Mouse (Mus musculus): ENCODE results near the gene Tmem131. TPM values are rescaled to one million over a fixed set of nuclear protein-coding genes. Genes with fewer than 3 reads are reported as not detected.

Tmem131 gene
- polyA plus RNA-seq, 1 experiment from 2014 or later, result 11.1 TPM

DNA sequence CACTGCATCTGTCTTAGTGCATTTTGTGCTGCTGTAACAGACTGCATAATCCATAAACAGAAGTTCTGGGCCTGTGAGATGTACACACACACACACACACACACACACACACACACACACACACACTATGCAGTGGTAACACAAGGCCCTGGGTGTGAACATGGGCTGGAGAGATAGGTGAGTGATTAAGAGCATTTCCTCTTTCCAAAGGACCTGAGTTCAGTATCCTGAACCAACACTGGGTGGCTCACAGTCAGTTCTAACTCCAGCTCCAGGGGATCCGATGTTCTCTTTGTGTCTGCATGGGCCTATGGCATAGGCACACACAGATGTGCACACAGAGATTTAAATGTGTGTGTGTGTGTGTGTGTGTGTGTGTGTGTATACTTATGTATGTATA, 72.9 kb downstream of the Tmem131 start:
- no peak overlapping the region for H3K4me2 ChIP-seq (ENCODE audit: low read depth, low read length)
- ATAC-seq (ENCODE audit: low read depth), result no peak

DNA sequence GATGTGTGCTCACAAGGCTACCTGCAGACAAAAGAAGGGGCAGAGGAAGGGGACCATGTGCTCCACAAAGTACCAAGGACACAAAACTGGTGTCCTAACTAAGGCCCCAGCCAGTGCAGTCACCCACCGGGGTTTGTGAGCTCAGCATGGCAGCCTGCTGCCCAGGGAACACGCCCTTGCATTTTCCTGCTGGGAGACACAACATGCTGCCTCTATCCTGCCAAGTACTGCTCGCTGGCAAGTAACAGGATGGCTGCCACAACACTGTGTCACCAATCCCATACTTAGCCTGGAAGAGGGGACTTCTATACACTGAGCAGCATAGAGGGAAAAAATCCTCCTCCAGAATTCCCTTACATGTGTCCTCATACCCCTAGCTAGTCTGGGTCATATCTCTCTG, 78.7 kb downstream of the Tmem131 start:
- H3K4me3 ChIP-seq (ENCODE audit: low read length), result no peak overlapping the region
- WGBS, result 71% methylated on average over 3 of the region's 3 CpGs
- H3K4me1 ChIP-seq (replicated peaks; ENCODE audit: control insufficient read depth, insufficient read depth, low read length), result peaks cover 10% of the 10 kb centered on the region
- ATAC-seq (ENCODE audit: low read depth), result no peak
- no peaks in the 10 kb centered on the region for H3K9me3 ChIP-seq (ENCODE audit: control insufficient read depth, low read length)
- H3K27me3 ChIP-seq (ENCODE audit: control insufficient read depth, insufficient read depth, low read depth, low read length), result no peaks in the 10 kb centered on the region
- H3K9ac ChIP-seq (ENCODE audit: low read length), result no peak overlapping the region
- no peak overlapping the region for H3K27ac ChIP-seq (ENCODE audit: low read length)
- H3K36me3 ChIP-seq (ENCODE audit: control insufficient read depth, insufficient read depth, low read length), result no peaks in the 10 kb centered on the region
- no peak overlapping the region for H3K4me2 ChIP-seq (ENCODE audit: low read depth, low read length)

More for the DNA sequence above, 72.9 kb downstream of the Tmem131 start:
- H3K4me1 ChIP-seq (replicated peaks; ENCODE audit: control insufficient read depth, insufficient read depth, low read length), result no peaks in the 10 kb centered on the region; the same call in 1 of the 2 replicates
- no peaks in the 10 kb centered on the region for H3K9me3 ChIP-seq (ENCODE audit: control insufficient read depth, low read length)
- no peaks in the 10 kb centered on the region for H3K36me3 ChIP-seq (ENCODE audit: control insufficient read depth, insufficient read depth, low read length)
- no peak overlapping the region for H3K9ac ChIP-seq (ENCODE audit: low read length)
- no peak overlapping the region for H3K4me3 ChIP-seq (ENCODE audit: low read length)
- no peaks in the 10 kb centered on the region for H3K27me3 ChIP-seq (ENCODE audit: control insufficient read depth, insufficient read depth, low read depth, low read length)
- no peak overlapping the region for H3K27ac ChIP-seq (ENCODE audit: low read length)
- 41% methylated on average over 1 of the region's 1 CpGs for WGBS

DNA sequence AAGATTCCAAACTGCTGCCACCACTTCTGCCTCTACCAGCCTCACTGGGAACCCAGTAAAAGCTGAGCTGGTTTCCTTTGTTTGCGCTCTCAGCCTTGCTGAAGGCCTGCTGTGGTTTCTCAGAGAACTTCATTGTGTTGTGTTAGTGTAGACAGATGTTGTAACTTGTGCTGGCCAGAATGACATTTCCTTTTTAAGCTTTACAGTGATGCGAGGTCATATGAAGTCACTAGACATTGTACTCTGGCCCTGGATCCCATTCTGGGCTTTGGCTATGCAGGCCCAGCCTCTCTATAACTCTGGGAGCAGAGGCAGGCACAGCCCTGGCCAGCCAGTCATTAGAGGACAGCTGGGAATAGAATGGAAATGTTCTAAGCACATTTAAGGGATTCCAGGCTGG, 81.7 kb downstream of the Tmem131 start:
- 59% methylated on average over 2 of the region's 2 CpGs for WGBS
- Histone ChIP-seq H3K27ac (ENCODE audit: low read length) (peak overlapping the region; percentile 68), H3K4me3 (ENCODE audit: low read length) (no peak overlapping the region), H3K4me1 (replicated peaks; ENCODE audit: control insufficient read depth, insufficient read depth, low read length) (peaks cover 10% of the 10 kb centered on the region), H3K9me3 (ENCODE audit: control insufficient read depth, low read length) (no peaks in the 10 kb centered on the region), H3K36me3 (ENCODE audit: control insufficient read depth, insufficient read depth, low read length) (no peaks in the 10 kb centered on the region), H3K9ac (ENCODE audit: low read length) (no peak overlapping the region), H3K27me3 (ENCODE audit: control insufficient read depth, insufficient read depth, low read depth, low read length) (no peaks in the 10 kb centered on the region), H3K4me2 (ENCODE audit: low read depth, low read length) (no peak overlapping the region)
- peak; percentile 53 for ATAC-seq (ENCODE audit: low read depth)

DNA sequence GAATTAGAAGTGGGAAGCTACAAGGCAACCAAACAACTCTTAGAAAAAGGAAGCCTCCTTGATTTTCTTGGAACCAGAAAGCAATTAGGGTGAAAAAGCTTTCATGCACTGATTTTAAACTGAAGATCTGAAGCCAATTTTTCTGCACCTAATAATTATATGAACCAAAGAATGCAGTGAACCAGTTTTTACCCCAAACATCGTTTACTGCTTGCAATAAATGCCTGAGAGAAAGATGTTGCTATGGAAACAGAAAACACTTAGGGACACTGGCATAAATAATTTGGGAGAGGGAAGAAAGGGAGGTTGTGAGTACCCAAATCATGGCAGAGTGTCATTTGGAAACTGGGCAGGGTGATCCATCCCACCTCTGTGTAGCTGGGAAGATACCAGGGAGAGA, 82.6 kb downstream of the Tmem131 start:
- Histone ChIP-seq H3K27me3 (ENCODE audit: control insufficient read depth, insufficient read depth, low read depth, low read length) (no peaks in the 10 kb centered on the region), H3K4me2 (ENCODE audit: low read depth, low read length) (no peak overlapping the region), H3K4me3 (ENCODE audit: low read length) (no peak overlapping the region), H3K27ac (ENCODE audit: low read length) (peak overlapping the region; percentile 68), H3K9ac (ENCODE audit: low read length) (no peak overlapping the region), H3K36me3 (ENCODE audit: control insufficient read depth, insufficient read depth, low read length) (no peaks in the 10 kb centered on the region), H3K4me1 (replicated peaks; ENCODE audit: control insufficient read depth, insufficient read depth, low read length) (peaks cover 10% of the 10 kb centered on the region), H3K9me3 (ENCODE audit: control insufficient read depth, low read length) (no peaks in the 10 kb centered on the region)
- no peak for ATAC-seq (ENCODE audit: low read depth)
- WGBS, result 38% methylated on average over 1 of the region's 1 CpGs

DNA sequence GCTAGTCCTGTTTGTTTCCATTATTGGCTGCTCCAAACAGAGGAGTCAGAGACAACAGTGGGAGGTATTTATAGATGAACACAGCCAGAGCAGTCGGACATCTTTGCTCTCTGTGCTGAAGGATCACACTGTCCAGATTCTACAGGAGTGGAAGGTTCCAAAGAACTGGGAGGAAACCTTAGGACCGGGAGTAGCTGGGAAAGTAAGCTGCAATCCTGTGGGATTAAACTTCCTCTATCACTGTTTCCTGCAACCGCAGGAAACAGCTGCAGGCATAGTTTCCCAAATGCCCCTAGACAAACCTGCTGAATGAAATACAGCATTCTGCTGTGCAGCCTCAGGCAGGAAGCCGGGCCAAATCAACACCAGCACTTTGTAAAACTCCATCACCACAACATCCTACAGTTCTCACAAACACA, 83.0 kb downstream of the Tmem131 start:
- WGBS, result 28% methylated on average over 4 of the region's 4 CpGs
- Histone ChIP-seq H3K36me3 (ENCODE audit: control insufficient read depth, insufficient read depth, low read length) (no peaks in the 10 kb centered on the region), H3K9me3 (ENCODE audit: control insufficient read depth, low read length) (no peaks in the 10 kb centered on the region), H3K4me3 (ENCODE audit: low read length) (no peak overlapping the region), H3K4me1 (replicated peaks; ENCODE audit: control insufficient read depth, insufficient read depth, low read length) (peaks cover 10% of the 10 kb centered on the region), H3K9ac (ENCODE audit: low read length) (no peak overlapping the region), H3K4me2 (ENCODE audit: low read depth, low read length) (no peak overlapping the region), H3K27me3 (ENCODE audit: control insufficient read depth, insufficient read depth, low read depth, low read length) (no peaks in the 10 kb centered on the region), H3K27ac (ENCODE audit: low read length) (peak overlapping the region; percentile 68)
- peak; percentile 82 for ATAC-seq (ENCODE audit: low read depth)

DNA sequence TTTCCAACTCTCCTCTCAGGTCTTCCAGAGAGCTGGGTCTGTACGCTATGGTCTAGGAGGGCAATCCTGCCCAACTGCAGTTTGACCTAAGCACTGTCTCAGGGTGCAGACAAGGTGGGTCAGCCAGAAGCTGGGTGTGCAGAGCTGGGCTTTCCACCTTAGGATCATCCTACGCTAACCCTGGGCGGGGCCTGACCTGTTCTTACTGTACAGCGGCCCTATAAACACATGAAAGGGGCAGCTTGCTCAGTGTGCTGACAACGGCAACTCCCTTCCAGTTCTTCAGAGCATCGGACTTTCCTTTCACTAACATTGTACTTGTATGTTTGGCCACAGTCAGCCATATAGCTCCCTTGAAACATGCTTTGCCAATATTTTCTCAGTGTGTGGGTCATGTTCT, 86.4 kb downstream of the Tmem131 start:
- H3K4me2 ChIP-seq (ENCODE audit: low read depth, low read length), result no peak overlapping the region
- 0 out of 2 replicates have a peak, but pooled peaks cover 2% of the 10 kb centered on the region for H3K36me3 ChIP-seq (ENCODE audit: control insufficient read depth, insufficient read depth, low read length)
- 88% methylated on average over 6 of the region's 6 CpGs for WGBS
- H3K9me3 ChIP-seq (ENCODE audit: control insufficient read depth, low read length), result no peaks in the 10 kb centered on the region
- no peak overlapping the region for H3K9ac ChIP-seq (ENCODE audit: low read length)
- no peak overlapping the region for H3K27ac ChIP-seq (ENCODE audit: low read length)
- peaks cover 10% of the 10 kb centered on the region for H3K4me1 ChIP-seq (replicated peaks; ENCODE audit: control insufficient read depth, insufficient read depth, low read length)
- ATAC-seq (ENCODE audit: low read depth), result no peak
- no peak overlapping the region for H3K4me3 ChIP-seq (ENCODE audit: low read length)
- H3K27me3 ChIP-seq (ENCODE audit: control insufficient read depth, insufficient read depth, low read depth, low read length), result no peaks in the 10 kb centered on the region

DNA sequence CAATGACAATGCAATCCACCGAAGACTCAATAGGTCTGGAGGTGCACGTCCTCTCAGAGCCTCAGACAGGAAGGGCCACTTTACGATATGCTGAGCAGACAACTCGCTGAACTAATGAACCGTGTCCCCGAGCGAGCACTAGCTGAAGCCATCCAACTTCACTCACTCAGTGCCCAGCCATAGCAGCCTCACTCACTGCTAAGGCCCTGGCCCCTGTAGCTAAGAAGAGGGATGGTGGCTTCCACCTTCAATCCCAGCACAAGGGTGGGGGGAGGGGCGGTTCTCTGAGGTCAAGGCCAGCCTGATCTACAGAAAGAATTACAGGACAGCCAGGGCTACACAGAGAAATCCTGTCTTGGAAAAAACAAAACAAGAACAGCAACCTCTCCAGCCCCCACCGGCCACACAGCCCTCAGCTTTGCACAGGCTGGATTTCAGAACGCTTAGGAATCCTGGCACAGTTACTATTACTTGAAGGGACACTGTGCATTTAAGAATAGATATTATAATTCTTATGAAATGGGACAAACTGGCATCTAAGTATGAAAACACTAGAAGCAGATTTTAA, 89.2 kb downstream of the Tmem131 start:
- Histone ChIP-seq H3K9ac (ENCODE audit: low read length) (no peak overlapping the region), H3K4me2 (ENCODE audit: low read depth, low read length) (no peak overlapping the region), H3K27me3 (ENCODE audit: control insufficient read depth, insufficient read depth, low read depth, low read length) (no peaks in the 10 kb centered on the region), H3K36me3 (ENCODE audit: control insufficient read depth, insufficient read depth, low read length) (0 out of 2 replicates have a peak, but pooled peaks cover 2% of the 10 kb centered on the region), H3K27ac (ENCODE audit: low read length) (no peak overlapping the region), H3K4me1 (replicated peaks; ENCODE audit: control insufficient read depth, insufficient read depth, low read length) (no peaks in the 10 kb centered on the region), H3K9me3 (ENCODE audit: control insufficient read depth, low read length) (no peaks in the 10 kb centered on the region), H3K4me3 (ENCODE audit: low read length) (no peak overlapping the region)
- no peak for ATAC-seq (ENCODE audit: low read depth)
- 89% methylated on average over 10 of the region's 10 CpGs for WGBS

DNA sequence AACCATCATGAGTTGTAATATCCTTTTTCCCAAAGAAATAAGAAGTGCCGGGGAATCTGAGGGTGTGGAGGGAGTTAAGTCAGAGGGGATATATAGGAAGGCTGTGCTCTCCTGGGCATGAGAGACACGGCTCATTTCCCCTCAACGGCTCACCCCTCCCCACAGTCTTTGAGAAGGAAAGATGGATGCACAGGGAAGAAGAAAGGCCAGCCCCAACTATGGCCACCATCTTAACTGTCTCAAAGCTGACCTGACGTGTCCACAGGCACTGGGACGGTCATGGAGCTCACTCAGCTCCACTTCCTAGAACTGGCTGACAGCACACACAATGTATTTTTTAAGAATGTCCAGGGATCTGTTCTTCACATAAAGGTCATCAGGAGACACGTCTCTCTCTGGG, 91.4 kb downstream of the Tmem131 start:
- Histone ChIP-seq H3K4me1 (replicated peaks; ENCODE audit: control insufficient read depth, insufficient read depth, low read length) (no peaks in the 10 kb centered on the region), H3K27me3 (ENCODE audit: control insufficient read depth, insufficient read depth, low read depth, low read length) (no peaks in the 10 kb centered on the region), H3K9me3 (ENCODE audit: control insufficient read depth, low read length) (no peaks in the 10 kb centered on the region), H3K9ac (ENCODE audit: low read length) (no peak overlapping the region), H3K4me3 (ENCODE audit: low read length) (no peak overlapping the region), H3K27ac (ENCODE audit: low read length) (no peak overlapping the region), H3K4me2 (ENCODE audit: low read depth, low read length) (no peak overlapping the region), H3K36me3 (ENCODE audit: control insufficient read depth, insufficient read depth, low read length) (0 out of 2 replicates have a peak, but pooled peaks cover 2% of the 10 kb centered on the region)
- 66% methylated on average over 6 of the region's 6 CpGs for WGBS
- ATAC-seq (ENCODE audit: low read depth), result no peak

DNA sequence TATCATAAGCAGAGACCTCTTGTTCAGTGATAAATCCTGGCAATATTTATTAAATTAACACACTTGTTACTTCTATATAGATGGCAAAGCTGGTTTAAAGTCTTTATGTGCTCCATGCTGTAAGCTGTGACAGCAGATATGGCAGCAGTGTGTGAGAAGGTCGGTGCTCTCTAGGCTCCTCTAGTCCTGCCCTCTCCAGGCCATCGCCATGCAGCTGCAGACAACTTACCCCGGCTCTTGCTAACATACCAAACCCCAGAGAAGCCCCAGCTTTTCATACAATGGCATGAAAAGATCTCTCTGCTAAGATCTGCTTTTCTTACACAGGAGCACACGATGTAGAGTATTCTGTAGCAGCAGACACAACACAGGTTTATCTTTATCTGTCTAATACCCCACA, 92.1 kb downstream of the Tmem131 start:
- Histone ChIP-seq H3K27me3 (ENCODE audit: control insufficient read depth, insufficient read depth, low read depth, low read length) (no peaks in the 10 kb centered on the region), H3K9me3 (ENCODE audit: control insufficient read depth, low read length) (no peaks in the 10 kb centered on the region), H3K27ac (ENCODE audit: low read length) (no peak overlapping the region), H3K4me1 (replicated peaks; ENCODE audit: control insufficient read depth, insufficient read depth, low read length) (no peaks in the 10 kb centered on the region), H3K4me3 (ENCODE audit: low read length) (no peak overlapping the region), H3K9ac (ENCODE audit: low read length) (no peak overlapping the region), H3K4me2 (ENCODE audit: low read depth, low read length) (no peak overlapping the region), H3K36me3 (ENCODE audit: control insufficient read depth, insufficient read depth, low read length) (0 out of 2 replicates have a peak, but pooled peaks cover 2% of the 10 kb centered on the region)
- WGBS, result 79% methylated on average over 4 of the region's 4 CpGs
- no peak for ATAC-seq (ENCODE audit: low read depth)

DNA sequence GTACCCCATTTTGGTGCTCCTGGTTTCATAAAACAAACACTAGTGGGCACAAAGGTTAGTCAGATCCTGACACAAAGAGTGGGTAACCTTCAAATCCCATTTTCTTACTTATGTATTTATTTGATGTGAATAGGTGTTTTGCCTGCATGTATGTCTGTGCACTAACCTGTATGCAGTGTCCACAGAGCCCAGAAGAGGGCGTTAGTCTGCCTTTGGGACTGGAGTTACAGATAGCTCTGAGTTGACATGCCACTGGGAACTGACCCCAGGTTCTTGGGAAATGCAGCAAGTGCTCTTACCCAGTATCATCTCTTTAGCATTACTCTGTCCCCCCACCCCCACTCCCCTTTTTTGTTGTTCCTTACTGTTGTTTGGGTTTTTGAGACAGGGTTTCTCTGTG, 95.4 kb downstream of the Tmem131 start:
- H3K27me3 ChIP-seq (ENCODE audit: control insufficient read depth, insufficient read depth, low read depth, low read length), result no peaks in the 10 kb centered on the region
- no peak overlapping the region for H3K4me2 ChIP-seq (ENCODE audit: low read depth, low read length)
- ATAC-seq (ENCODE audit: low read depth), result no peak
- H3K4me1 ChIP-seq (replicated peaks; ENCODE audit: control insufficient read depth, insufficient read depth, low read length), result no peaks in the 10 kb centered on the region; the same call in 1 of the 2 replicates
- WGBS, result 74% methylated on average over 1 of the region's 1 CpGs
- H3K9ac ChIP-seq (ENCODE audit: low read length), result no peak overlapping the region
- peaks cover 2% of the 10 kb centered on the region; the same call in 1 of the 2 replicates for H3K36me3 ChIP-seq (ENCODE audit: control insufficient read depth, insufficient read depth, low read length)
- no peak overlapping the region for H3K4me3 ChIP-seq (ENCODE audit: low read length)
- H3K9me3 ChIP-seq (ENCODE audit: control insufficient read depth, low read length), result no peaks in the 10 kb centered on the region
- no peak overlapping the region for H3K27ac ChIP-seq (ENCODE audit: low read length)
